Mouse (Mus musculus) hindbrain, embryonic 15.5 days (tissue): Measurements from ENCODE around the gene Ptbp2. TPM values are rescaled to one million over a fixed set of nuclear protein-coding genes. Genes with fewer than 3 reads are reported as not detected.

Experiments used
- ATAC-seq: fragments of 200-750 bp; cut with Nextera tagmentation; 2 replicates; pipeline ENCODE4 v1.8.0; 2017; ENCODE audit warnings: low read depth, moderate number of reproducible peaks, moderate TSS enrichment; ENCODE audit not compliant: low FRiP score
- H3K27ac ChIP-seq: fragments of 300-500 bp; sonication (generic); replicated peaks from 2 replicates; pipeline ENCODE4 v1.5.1; 2015; ENCODE audit warnings: mild to moderate bottlenecking, inconsistent platforms
- H3K27me3 ChIP-seq: fragments of 300-500 bp; sonication (generic); 2 replicates; pipeline ENCODE4 v1.6.1; 2015; ENCODE audit warnings: control low read depth, inconsistent platforms
- H3K36me3 ChIP-seq: fragments of 300-500 bp; sonication (generic); 2 replicates; pipeline ENCODE4 v1.6.1; 2015; ENCODE audit warnings: control low read depth, inconsistent platforms
- H3K4me1 ChIP-seq: fragments of 300-500 bp; sonication (generic); replicated peaks from 2 replicates; pipeline ENCODE4 v1.6.1; 2015; ENCODE audit warnings: control low read depth, inconsistent platforms
- H3K4me2 ChIP-seq: fragments of 300-500 bp; sonication (generic); 2 replicates; pipeline ENCODE4 v1.6.1; 2015; ENCODE audit warnings: moderate library complexity, mild to moderate bottlenecking, inconsistent platforms
- H3K4me3 ChIP-seq: fragments of 300-500 bp; sonication (generic); 2 replicates; pipeline ENCODE4 v1.5.1; 2015; ENCODE audit warnings: mild to moderate bottlenecking, inconsistent platforms
- H3K9ac ChIP-seq: fragments of 300-500 bp; sonication (generic); 2 replicates; pipeline ENCODE4 v1.6.1; 2015; ENCODE audit warnings: inconsistent platforms
- H3K9me3 ChIP-seq: fragments of 300-500 bp; sonication (generic); 2 replicates; pipeline ENCODE4 v1.6.1; 2016; ENCODE audit warnings: control low read depth, inconsistent platforms
- WGBS: fragments of 180-500 bp; shearing (Covaris S2); methylation state at CpG from one replicate; pipeline ENCODE4 v1.1.7; 2015; 5-methylcytosine and 5-hydroxymethylcytosine counted together
- polyA plus RNA-seq: library from polyadenylated mRNA; unstranded; fragments of >200 nt; fragmentation: Nextera tagmentation; extraction: Ambion mirVana; gene quantifications from 2 replicates; pipeline ENCODE4 v1.2.1, GENCODE M21; 2015

The Ptbp2 gene
- 218 and 222 TPM in 2 replicates for polyA plus RNA-seq

- peak within 1 kb of the TSS; percentile 100 for H3K9ac ChIP-seq
- no peaks in the 10 kb centered on the region for H3K9me3 ChIP-seq
- peaks cover 13% of the 10 kb centered on the region for H3K4me1 ChIP-seq
- no peaks in the 10 kb centered on the region for H3K36me3 ChIP-seq
- H3K4me2 ChIP-seq, result peak within 1 kb of the TSS; percentile 45
- peak within 1 kb of the TSS; percentile 97 for H3K4me3 ChIP-seq
- no peaks in the 10 kb centered on the region for H3K27me3 ChIP-seq
- no peak for ATAC-seq
- peak within 1 kb of the TSS; percentile 99 for H3K27ac ChIP-seq
- 82% methylated on average over 4 of the region's 4 CpGs for WGBS
Measured at GRCm38 (mm10) chr3:119784366-119784765, at the start of gene Ptbp2. TSS of gene Ptbp2 (minus strand) at chr3:119784466.

DNA sequence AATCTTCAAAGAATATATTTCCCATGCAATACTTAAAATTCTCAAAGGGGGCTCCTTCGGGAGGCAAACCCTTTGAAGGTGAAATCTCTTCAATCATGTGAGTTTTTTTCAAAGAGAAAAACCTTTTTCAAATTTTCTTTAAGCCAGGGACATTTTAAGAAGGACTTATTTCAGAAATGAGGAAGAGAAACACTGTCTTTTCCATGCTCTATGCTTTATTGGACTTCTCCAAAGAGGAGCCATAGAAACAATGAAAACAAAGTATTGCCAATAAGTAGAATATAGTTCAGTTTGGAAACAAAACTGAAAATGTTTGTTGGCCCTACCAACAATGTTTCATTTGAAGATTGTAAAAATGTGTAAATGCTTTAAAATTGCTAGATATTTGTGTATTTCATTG lies 30.4 kb upstream of the Ptbp2 start:
- Histone ChIP-seq H3K36me3 (no peaks in the 10 kb centered on the region), H3K9me3 (no peaks in the 10 kb centered on the region), H3K4me3 (no peak overlapping the region), H3K4me2 (no peak overlapping the region), H3K9ac (no peak overlapping the region), H3K27ac (no peak overlapping the region), H3K27me3 (no peaks in the 10 kb centered on the region), H3K4me1 (no peaks in the 10 kb centered on the region)
- ATAC-seq, result no peak
- WGBS, result 79% methylated on average over 1 of the region's 1 CpGs

DNA sequence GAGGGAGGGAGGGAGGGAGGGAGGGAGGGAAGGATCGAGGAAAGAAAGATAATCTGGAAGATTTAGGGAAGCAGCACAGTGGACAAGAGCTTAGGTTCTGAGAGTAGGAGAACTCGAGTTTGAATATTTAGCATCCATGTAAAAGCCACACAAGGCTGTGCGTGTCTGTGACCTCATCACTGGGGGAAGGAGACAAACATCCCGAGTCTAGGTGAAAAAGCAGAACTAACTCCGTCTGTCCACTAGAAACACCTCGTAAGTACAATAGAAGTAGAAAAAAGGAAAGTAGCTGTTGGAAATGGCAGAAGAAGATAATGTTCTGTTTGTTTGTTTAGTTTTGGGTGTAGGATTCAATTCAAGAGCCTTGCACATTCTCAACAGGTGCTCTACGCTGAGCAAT lies 21.9 kb upstream of the Ptbp2 start:
- Histone ChIP-seq H3K4me1 (no peaks in the 10 kb centered on the region), H3K9ac (no peak overlapping the region), H3K9me3 (no peaks in the 10 kb centered on the region), H3K4me2 (no peak overlapping the region), H3K27ac (no peak overlapping the region), H3K36me3 (no peaks in the 10 kb centered on the region), H3K4me3 (no peak overlapping the region), H3K27me3 (no peaks in the 10 kb centered on the region)
- no peak for ATAC-seq
- 78% methylated on average over 7 of the region's 7 CpGs for WGBS

- WGBS, result 85% methylated on average over 9 of the region's 9 CpGs
- ATAC-seq, result no peak
- Histone ChIP-seq H3K27ac (no peak overlapping the region), H3K4me3 (no peak overlapping the region), H3K4me1 (no peaks in the 10 kb centered on the region), H3K27me3 (no peaks in the 10 kb centered on the region), H3K4me2 (no peak overlapping the region), H3K9ac (no peak overlapping the region), H3K9me3 (no peaks in the 10 kb centered on the region), H3K36me3 (no peaks in the 10 kb centered on the region)
Measured at GRCm38 (mm10) chr3:119794677-119795365, 10.6 kb upstream of the Ptbp2 start.

DNA sequence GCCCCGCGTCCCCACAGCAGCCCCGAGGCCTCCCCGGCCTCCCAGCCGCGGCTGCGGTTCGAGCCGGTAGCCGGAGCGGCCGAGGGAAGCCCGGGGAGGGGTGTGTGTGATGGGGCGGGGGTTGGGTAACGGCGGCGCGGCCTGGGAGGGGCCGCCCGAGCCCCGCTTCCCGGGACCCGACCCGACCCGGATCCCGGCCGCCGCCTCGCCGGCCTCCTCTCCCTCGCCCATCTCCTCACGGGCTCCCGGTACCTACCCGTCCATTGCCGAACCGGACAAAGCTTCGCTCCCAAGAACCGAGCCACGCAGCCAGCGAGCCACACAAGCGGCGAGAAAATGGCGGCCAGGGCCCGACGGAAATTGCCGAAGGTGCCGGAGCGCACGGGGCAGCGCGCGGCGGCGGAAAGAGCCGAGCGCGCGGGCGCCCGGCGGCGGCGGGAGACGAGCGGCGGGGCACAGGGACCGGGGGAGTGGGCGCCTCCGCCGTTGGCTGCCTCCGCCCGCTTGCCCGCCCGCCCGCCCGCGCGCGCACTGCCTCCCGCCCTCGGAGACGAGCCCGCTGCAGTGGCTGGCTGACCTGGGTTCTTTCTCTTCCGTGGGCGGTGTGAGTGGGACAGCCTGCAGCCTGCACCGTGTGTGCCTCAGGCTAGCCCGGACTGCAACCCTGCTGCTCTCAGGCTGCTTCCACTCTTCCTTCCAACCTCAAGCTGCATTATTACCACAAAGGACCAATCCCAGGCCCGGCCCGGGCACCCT lies 1.1 kb downstream of the Ptbp2 start:
- peak overlapping the region; percentile 99 for H3K27ac ChIP-seq
- peaks cover 25% of the 10 kb centered on the region for H3K4me1 ChIP-seq
- ATAC-seq, result peak; percentile 96
- no peaks in the 10 kb centered on the region for H3K9me3 ChIP-seq
- WGBS, result under 1% methylated on average over 58 of the region's 89 CpGs
- H3K4me3 ChIP-seq, result peak overlapping the region; percentile 97
- peak overlapping the region; percentile 75 for H3K4me2 ChIP-seq
- no peaks in the 10 kb centered on the region for H3K27me3 ChIP-seq
- H3K9ac ChIP-seq, result peak overlapping the region; percentile 100
- H3K36me3 ChIP-seq, result no peaks in the 10 kb centered on the region

- peak overlapping the region; percentile 97 for H3K4me3 ChIP-seq
- no peaks in the 10 kb centered on the region for H3K36me3 ChIP-seq
- WGBS, result under 1% methylated on average over 61 of the region's 63 CpGs
- peak overlapping the region; percentile 100 for H3K9ac ChIP-seq
- ATAC-seq, result peak; percentile 71
- peak overlapping the region; percentile 75 for H3K4me2 ChIP-seq
- no peaks in the 10 kb centered on the region for H3K27me3 ChIP-seq
- peaks cover 31% of the 10 kb centered on the region for H3K4me1 ChIP-seq
- H3K9me3 ChIP-seq, result no peaks in the 10 kb centered on the region
- peak overlapping the region; percentile 99 for H3K27ac ChIP-seq
Measured at GRCm38 (mm10) chr3:119782022-119782945, 2.0 kb downstream of the Ptbp2 start.

DNA sequence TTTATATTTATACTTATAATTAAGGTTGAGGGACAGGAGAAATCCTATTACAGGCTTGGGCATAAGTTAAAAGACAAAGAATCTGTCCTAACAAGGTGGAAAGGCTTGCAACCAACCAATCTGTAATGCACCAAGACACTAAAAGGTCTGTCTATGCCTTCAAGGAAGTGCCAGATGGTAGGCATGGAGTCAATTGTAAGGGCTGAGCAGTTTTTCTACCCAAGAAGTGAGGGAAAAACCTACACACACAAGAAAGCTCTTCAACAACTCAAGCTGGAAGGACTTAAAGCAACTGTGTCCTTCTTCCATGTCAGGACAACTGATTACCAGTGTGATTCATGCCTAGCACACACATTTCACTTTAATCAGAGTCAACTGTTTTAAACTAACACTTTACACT lies 3.4 kb downstream of the Ptbp2 start:
- Histone ChIP-seq H3K27ac (no peak overlapping the region), H3K4me1 (peaks cover 41% of the 10 kb centered on the region), H3K36me3 (no peaks in the 10 kb centered on the region), H3K9ac (no peak overlapping the region), H3K4me3 (peak overlapping the region; percentile 97), H3K27me3 (no peaks in the 10 kb centered on the region), H3K9me3 (no peaks in the 10 kb centered on the region), H3K4me2 (peak overlapping the region; percentile 75)
- ATAC-seq, result no peak

- H3K4me3 ChIP-seq, result no peak overlapping the region
- ATAC-seq, result no peak
- no peaks in the 10 kb centered on the region for H3K9me3 ChIP-seq
- peaks cover 44% of the 10 kb centered on the region for H3K4me1 ChIP-seq
- H3K27me3 ChIP-seq, result no peaks in the 10 kb centered on the region
- H3K27ac ChIP-seq, result no peak overlapping the region
- H3K36me3 ChIP-seq, result no peaks in the 10 kb centered on the region
- 71% methylated on average over 1 of the region's 1 CpGs for WGBS
- H3K4me2 ChIP-seq, result peak overlapping the region; percentile 25
- H3K9ac ChIP-seq, result no peak overlapping the region
Measured at GRCm38 (mm10) chr3:119779261-119779660, 5.0 kb downstream of the Ptbp2 start.

DNA sequence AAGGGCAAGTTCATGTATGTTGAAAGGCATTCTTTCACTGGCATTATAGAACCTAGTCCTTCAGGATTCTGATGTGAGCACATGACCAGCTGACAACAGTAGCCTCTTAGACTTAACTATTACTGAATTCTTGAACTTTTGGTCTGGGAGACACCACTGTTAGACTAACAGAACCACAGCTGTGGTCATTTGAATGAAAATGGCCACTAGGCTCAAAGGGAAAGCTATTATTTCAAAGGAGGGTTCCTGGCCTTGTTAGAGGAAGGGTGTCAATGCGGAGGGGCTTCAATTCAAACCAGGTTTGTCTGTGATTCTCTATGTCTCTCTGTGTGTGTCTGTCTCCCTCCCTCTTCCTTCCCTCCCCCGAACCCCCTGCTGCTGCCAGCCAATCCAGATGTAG lies 5.8 kb downstream of the Ptbp2 start:
- H3K27me3 ChIP-seq, result no peaks in the 10 kb centered on the region
- peaks cover 44% of the 10 kb centered on the region for H3K4me1 ChIP-seq
- H3K9me3 ChIP-seq, result no peaks in the 10 kb centered on the region
- H3K4me3 ChIP-seq, result no peak overlapping the region
- ATAC-seq, result no peak
- WGBS, result 52% methylated on average over 2 of the region's 2 CpGs
- H3K36me3 ChIP-seq, result no peaks in the 10 kb centered on the region
- no peak overlapping the region for H3K9ac ChIP-seq
- no peak overlapping the region for H3K27ac ChIP-seq
- 0 out of 2 replicates have a peak overlapping the region, but pooled peaks have one; percentile 8 for H3K4me2 ChIP-seq

DNA sequence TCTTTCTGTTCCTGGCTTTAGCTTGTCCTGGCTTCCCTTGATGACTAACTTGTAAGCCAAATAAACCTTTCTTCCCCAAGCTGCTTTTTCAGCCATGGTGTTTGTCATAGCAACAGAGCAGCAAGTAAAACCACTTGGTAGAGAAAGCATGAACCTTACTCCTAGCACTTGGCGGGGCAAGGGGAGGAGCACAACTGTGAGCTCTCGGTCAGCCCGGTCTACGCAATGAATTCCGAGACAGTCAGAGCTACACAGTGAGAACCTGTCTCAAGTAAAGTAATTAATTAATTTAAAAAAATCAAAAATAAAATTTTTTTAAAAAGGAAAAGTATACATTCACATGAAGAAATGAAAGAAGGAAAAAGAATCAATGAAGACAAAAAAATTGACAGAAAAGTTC lies 8.1 kb downstream of the Ptbp2 start:
- peak; percentile 63; the same call in 1 of the 2 replicates for ATAC-seq
- Histone ChIP-seq H3K27me3 (no peaks in the 10 kb centered on the region), H3K9ac (no peak overlapping the region), H3K4me2 (no peak overlapping the region), H3K4me3 (no peak overlapping the region), H3K9me3 (no peaks in the 10 kb centered on the region), H3K36me3 (no peaks in the 10 kb centered on the region), H3K27ac (no peak overlapping the region), H3K4me1 (peaks cover 44% of the 10 kb centered on the region)
- WGBS, result 91% methylated on average over 5 of the region's 5 CpGs

DNA sequence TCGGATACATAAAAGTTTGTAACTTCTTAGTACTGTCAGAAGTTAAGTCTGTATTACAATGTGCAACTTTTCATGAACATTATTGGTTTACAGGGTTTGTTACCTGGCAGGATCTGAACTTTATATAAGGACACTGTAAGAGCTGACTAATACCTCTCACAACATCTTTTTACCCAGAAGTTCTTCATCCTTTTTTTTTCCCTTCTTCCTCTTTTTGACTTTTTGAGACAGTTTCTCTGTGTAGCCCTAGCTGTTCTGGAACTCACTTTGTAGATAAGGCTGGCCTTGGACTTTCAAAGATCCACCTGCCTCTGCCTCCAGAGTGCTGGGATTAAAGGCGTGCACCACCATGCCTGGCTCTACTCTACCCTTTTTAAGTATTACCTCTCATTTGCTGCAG lies 11.5 kb downstream of the Ptbp2 start:
- Histone ChIP-seq H3K36me3 (0 out of 2 replicates have a peak, but pooled peaks cover 3% of the 10 kb centered on the region), H3K4me2 (no peak overlapping the region), H3K9ac (no peak overlapping the region), H3K27ac (no peak overlapping the region), H3K4me1 (peaks cover 20% of the 10 kb centered on the region; the same call in 1 of the 2 replicates), H3K27me3 (no peaks in the 10 kb centered on the region), H3K4me3 (no peak overlapping the region), H3K9me3 (no peaks in the 10 kb centered on the region)
- ATAC-seq, result no peak
- 87% methylated on average over 2 of the region's 2 CpGs for WGBS
